Mouse (Mus musculus): ENCODE data around the gene Tmprss2.
"Not testable (repeated sequence)": the region's sequence is repeated elsewhere in the genome, so short reads cannot be mapped to it uniquely, and the experiment has no call there.

The Tmprss2 gene

DNA sequence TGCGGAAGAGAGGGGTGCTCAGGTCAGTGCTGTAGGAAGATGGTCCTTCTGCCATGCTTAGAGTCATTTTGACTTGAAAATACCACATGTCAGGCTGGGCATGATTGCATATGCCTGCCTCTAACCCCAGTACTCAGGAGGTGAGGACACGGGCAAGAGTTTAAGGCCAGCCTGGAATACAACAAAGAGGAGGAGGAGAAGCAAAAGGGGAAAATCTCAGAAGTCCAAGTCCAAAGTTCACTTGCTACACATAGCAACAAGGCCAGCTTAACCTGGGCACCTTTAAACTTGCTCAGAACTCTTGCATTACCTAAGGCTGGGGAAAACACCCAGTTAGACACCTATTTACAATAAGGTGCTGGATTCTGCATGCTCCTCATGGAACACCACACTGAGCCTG is 19.5 kb downstream of the Tmprss2 start:
- no peak for DNase-seq (ENCODE audit: low spot score)

DNA sequence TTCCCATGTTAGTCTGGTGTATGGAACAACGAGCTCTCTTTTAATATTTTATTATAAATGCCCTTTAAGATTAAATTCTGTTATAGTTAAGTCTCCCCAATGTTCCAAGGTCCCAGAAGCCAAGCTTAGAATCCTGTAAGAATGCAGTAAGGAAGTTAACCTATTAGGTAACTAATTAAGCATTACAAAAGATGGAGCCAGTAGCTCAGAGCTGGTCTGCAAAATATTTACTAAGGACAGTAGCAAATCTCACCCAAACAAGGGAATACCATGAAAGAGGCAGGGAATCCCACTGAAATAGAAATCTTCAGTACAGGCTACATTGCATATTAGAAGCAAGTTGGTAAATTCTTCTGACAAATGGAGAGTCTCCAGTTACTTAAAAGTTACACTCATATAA is 28.1 kb downstream of the Tmprss2 start:
- DNase-seq (ENCODE audit: low spot score) = not testable (repeated sequence)

DNA sequence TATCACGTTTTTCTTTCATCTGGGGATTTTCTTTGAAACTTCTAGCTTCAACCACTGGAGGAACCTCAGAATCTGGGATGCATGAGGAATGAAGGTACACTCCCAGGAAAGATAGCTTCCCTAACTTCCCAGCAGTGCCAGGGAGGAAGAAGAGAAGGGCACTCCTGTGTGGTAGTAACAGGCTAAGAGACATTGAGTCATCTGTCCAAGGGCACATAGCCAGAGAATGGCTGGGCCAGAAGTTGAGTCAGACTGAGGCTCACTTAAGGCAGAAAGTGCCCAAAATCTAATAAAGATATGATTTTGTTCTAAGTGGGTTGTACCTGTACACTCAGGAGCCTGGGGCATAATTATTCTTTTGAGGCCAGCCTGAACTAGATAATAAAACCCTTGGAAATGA is 41.6 kb downstream of the Tmprss2 start:
- DNase-seq (ENCODE audit: low spot score) = no peak

DNA sequence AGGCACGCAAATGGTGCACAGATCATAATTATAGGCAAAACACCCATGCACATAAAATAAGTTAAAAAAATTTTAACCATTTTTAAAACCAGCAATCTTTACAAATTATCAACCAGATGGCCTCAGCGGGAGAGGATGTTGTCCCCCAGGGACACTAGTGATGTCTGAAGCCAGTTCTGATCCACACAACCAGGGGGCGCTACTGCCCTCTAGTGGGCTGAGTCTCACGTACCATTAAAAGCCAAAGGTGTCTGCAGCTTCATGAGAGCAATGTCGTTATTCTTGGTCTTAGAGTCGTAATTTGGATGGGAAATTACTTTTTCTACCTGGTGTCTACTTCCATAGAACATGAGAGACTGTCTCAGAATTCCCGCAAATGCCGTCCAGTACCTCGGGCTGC is 42.3 kb downstream of the Tmprss2 start:
- peak; percentile 54 for DNase-seq (ENCODE audit: low spot score)

DNA sequence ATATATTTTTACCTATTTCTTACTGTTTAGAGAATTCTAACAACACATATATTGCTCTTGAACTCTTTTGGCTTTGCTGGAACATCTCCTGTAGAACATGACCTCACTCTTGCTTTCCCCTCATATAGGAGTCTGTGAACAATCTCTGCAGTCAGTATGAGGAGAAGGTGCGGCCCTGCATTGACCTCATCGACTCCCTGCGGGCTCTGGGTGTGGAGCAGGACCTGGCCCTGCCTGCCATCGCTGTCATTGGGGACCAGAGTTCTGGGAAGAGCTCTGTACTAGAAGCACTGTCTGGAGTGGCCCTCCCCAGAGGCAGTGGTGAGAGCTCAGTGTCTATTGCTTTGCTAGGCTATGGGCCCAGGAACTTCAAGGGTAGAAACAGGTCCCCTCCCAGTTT is 66.7 kb downstream of the Tmprss2 start:
- no peak for DNase-seq (ENCODE audit: low spot score)

DNA sequence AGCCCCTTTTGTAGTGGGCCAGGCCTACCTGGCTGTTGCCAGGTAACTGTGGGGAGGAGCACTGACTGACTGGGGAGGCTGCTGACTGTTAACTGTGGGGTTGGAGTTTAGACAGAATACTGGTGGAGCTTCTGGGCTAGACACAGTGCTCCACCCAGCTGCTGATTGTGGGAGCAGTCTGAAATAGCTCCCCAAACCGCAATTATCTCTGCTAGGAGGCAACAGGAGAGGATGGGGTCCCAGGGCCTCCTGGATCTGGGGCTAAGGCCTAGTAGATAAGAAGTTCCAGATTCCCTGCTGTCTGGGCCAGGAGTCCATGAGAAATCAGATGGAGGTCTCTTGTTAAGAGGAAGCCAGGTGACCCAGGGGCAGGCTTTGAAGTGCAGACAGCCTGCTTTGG is 74.1 kb downstream of the Tmprss2 start:
- DNase-seq (ENCODE audit: low spot score) = no peak

DNA sequence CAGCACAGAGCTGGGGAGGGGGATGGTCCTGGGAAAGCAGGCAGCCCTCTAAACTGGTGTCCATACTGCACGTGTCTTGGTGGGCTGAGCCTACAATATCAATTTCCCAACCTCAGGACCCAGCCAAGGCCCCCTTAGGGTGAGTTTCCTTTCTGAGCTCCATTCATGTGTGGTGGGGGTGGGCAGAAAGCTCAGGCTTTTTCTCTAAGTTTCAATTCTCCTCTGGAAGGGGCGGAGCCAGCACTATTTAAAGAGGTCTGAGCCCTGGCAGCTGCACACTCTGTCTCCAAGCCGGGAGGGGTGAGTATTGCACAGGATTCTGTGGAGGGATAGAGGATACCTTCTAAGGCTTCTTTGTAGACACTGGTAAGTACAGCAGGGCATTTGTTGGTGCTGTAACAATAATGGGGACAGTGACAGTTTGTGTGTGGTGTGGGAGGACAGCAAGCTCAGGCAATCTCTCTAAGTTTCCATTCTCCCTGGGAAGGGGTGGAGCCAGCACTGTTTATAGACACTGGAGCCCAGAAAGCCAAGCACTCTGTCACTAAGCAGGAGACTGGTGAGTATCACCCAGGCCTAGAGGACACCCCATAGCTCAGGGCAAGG is 75.1 kb downstream of the Tmprss2 start:
- peak; percentile 68 for DNase-seq (ENCODE audit: low spot score)

DNA sequence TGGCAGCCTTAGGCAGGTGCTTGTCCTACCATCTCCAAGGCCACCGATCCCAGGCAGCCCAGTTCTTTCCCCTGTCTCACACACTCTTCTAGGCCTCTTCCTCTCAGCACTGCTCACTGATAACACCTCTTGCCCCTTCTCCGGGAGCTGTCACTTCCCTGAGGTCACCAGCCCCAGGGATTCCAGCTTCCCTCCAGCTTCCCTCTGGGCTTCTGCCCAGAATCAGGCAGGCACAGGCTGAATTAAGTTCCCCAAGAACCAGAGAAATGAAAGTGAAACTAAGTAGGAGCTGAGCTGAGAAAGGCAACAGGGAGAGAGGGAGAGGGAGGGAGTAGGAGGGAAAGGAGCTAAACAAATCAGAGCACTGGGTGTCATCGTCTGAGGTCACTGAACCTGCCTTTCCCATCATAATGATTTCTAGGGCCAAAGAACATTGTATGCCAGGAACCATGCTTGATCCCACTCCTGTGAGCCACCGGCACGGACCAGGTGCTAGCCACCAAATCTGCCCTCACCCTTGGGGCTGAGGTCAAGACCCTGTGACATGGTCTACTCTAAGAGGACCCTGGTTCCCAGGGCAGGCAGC is 76.0 kb downstream of the Tmprss2 start:
- peak; percentile 82 for DNase-seq (ENCODE audit: low spot score)

DNA sequence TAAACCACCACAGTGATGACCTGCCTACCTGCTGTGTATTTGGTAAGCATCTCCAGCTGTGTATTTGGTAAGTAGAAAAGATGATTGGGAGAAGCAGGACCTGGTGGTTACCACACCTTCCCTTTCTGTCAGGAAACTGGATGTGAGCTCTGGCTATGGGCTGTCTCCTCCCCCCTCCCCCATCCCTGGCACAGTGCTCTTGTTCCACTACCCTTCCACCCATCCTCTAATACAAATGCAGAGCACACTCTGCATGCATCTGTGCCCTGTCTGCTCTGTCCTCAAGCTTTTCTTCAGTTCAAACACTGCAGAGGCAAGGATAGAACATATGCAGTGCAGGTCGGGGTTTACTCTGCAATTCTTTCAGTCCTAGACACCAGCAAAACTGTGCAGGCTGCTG is 76.5 kb downstream of the Tmprss2 start:
- DNase-seq (ENCODE audit: low spot score) = no peak

DNA sequence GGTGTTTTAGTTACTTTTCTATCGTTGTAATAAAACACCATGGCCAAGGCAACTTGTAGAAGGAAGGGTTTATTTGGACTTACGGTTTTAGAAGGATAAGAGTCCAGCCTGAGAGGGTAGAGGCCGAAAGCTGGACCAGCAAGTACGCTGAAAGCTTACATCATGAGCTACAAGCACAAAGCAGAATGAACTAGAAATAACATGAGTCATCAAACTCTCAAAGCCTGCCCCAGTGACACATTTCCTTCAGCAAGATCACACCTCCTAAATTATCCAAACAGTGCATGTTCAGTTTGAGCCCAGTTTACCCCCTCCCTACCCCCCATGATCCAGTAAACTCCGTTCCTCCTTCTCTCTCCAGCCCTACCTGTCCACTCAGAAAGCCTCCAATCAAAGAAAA is 77.2 kb downstream of the Tmprss2 start:
- DNase-seq (ENCODE audit: low spot score) = no peak

DNA sequence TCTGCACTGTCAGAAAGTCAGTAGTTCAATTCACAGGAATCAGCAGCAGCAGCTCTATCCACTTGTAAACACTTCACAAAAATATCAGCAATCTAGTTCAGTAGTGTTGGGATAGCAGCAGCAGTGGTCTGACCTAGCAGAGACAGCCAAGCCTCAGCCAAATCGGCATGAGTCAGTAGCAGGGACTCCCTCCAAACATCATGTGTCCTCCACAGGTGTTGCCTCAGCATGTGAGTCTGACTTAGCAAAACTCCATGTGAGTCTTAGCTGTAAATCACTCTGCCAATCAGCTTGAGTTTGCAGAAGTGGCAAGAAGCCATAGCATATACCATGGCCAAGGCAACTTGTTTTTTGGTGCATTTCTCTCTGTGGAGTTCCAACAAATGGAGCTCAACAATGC is 77.9 kb downstream of the Tmprss2 start:
- no peak for DNase-seq (ENCODE audit: low spot score)

DNA sequence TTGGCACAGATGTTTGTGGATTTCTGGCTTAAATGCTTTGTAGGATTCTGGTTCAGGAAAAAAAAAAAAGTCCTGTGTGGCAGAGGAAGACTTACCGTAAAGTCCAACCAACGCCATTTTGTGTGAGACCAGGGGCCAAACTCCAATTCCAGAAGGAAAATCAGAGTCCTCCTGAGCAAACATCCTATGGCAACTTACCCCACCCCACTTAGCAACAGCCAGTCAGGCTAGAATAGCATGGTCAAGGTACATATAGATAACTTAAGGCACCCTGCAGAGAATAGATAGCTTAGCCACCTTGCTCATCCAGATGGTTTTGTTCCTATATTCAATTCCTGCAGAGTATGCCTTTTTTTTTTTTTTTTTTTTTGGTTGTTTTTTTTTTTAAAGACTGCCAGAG is 81.8 kb downstream of the Tmprss2 start:
- no peak for DNase-seq (ENCODE audit: low spot score)

DNA sequence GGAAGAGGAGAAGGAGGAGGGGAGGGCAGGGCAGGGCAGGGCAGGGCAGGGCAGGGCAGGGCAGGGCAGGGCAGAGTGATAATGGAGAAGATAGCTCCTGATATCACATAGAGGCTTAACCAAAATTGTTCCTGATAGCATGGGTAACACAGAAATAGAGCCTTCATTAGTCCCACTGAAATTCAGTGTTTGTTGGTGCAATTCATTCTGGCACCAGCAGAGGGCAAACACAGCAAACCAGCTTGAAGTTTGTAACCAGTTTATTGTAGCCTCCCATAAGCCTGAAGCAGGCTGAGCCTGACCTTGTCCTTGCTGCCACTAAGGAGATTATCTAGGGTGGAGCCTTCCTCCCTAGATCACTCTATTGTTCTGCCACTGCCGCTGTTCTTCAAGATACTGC is 88.0 kb downstream of the Tmprss2 start:
- DNase-seq (ENCODE audit: low spot score) = peak; percentile 44

DNA sequence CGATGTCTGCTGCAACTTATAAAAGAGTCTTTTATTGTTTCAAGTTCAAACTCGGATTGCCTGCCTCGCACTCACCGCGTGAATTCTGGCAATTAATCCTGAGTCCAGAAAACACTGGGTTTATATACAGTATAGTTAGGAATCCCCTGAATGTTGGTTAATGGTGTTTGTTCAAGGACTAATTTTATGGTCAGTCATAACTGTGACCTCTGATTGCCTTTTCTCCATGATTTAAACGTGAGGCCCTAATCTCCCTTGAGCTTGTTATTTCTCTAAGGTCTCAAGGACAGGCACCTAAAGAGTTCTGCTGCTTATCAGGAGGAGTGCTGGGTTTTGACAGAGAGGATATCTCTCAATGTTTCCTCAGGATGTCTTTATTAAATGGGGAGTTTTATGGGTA is 89.0 kb downstream of the Tmprss2 start:
- no peak for DNase-seq (ENCODE audit: low spot score)

DNA sequence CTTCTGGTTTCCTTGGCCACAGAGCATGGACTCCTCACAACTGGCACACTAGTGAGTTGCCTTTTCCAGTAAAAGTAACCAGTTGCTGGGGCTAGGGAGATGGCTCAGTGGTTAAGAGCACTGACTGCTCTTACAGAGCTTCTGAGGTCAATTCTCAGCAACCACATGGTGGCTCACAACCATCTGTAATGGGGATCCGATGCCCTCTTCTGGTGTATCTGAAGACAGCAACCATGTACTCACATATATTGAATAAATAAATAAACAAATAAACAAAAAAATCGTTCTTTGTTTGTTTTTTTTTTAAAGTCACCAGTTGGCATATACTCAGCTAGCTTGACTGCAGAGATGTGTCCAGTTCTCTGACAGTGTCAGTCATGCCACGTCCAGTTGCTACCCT is 94.7 kb downstream of the Tmprss2 start:
- no peak for DNase-seq (ENCODE audit: low spot score)

All from lung, postnatal 25 days (tissue).